Mouse (Mus musculus) spleen, adult 2 months (tissue): Measurements from ENCODE around the gene Bmp2k. TPM values are rescaled to one million over a fixed set of nuclear protein-coding genes. Genes with fewer than 3 reads are reported as not detected.
A peak's percentile ranks its signal among the peaks of the same experiment; 100 is the strongest.

Source experiments
- DNase-seq, 2 experiments: peaks; one replicate each; pipeline versions ENCODE4 v3.0.0 to v3.0.0-alpha.2; 2012 to 2021; ENCODE audit warnings: low spot score in 2 of 2, low read depth in 1 of 2
- H3K27ac ChIP-seq: fragments of 200-500 bp; 2 replicates; pipeline ENCODE4 v1.5.1; 2012; ENCODE audit warnings: low read length, inconsistent platforms; ENCODE audit not compliant: insufficient read depth
- H3K27me3 ChIP-seq: fragments of 200-500 bp; 2 replicates; pipeline ENCODE4 v1.6.1; 2012; ENCODE audit warnings: mild to moderate bottlenecking, moderate library complexity, low read length, inconsistent platforms; ENCODE audit not compliant: control insufficient read depth, insufficient read depth
- H3K36me3 ChIP-seq: fragments of 200-500 bp; 2 replicates; pipeline ENCODE4 v1.6.1; 2012; ENCODE audit warnings: mild to moderate bottlenecking, low read length, inconsistent platforms; ENCODE audit not compliant: control insufficient read depth, insufficient read depth
- H3K4me1 ChIP-seq: fragments of 200-500 bp; 2 replicates; pipeline ENCODE4 v1.6.1; 2011; ENCODE audit warnings: inconsistent platforms; ENCODE audit not compliant: control insufficient read depth, insufficient read depth, insufficient read length
- H3K4me3 ChIP-seq: fragments of 200-500 bp; 2 replicates; pipeline ENCODE4 v1.5.1; 2011; ENCODE audit warnings: mild to moderate bottlenecking, inconsistent platforms; ENCODE audit not compliant: insufficient read depth, insufficient read length; ENCODE audit errors: extremely low read depth
- CTCF ChIP-seq: fragments of 200-500 bp; IDR thresholded peaks from 2 replicates; pipeline ENCODE4 v1.5.1; 2011; ENCODE audit warnings: mild to moderate bottlenecking, inconsistent platforms; ENCODE audit not compliant: insufficient read depth, insufficient read length, insufficient replicate concordance; ENCODE audit errors: extremely low read depth
- POLR2A ChIP-seq: fragments of 200-500 bp; IDR thresholded peaks from 2 replicates; pipeline ENCODE4 v1.6.1; 2011; ENCODE audit warnings: low read depth, low read length, inconsistent platforms
- WGBS: fragments of 180-500 bp; shearing (Covaris S2); methylation state at CpG from one replicate; pipeline ENCODE4 v1.1.7; 2018; 5-methylcytosine and 5-hydroxymethylcytosine counted together
- polyA plus RNA-seq: library from polyadenylated mRNA; depleted of rRNA; stranded (reverse); fragments of >200 nt; gene quantifications from 2 replicates; pipeline ENCODE4 v1.2.3, GENCODE M21; 2012

The Bmp2k gene
- polyA plus RNA-seq, 1 experiment, result 32.6 TPM

DNA sequence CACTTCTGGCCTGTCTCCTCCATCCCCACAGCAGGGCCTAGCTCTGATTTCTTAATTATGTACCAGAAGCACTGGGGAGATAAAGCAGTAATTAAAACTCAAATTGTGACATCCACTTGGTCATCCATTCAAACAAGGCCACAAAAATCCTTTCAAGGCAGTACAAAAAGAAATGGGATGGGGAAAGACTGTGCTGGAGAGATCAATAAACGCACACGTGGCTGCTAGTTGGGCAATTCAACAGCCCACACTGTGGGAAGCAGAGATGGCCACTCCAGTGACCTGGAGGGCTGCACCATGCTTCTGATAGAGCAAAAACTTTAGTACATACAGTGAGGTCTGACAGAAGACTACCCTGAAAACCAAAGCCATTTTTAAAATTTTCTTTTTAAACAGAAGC, 112.6 kb downstream of the Bmp2k start:
- H3K36me3 ChIP-seq, result no peaks in the 10 kb centered on the region
- no peak for DNase-seq
- TF ChIP-seq CTCF (no peak), POLR2A (no peak)
- H3K27ac ChIP-seq, result no peak overlapping the region
- peaks cover 4% of the 10 kb centered on the region; the same call in 1 of the 2 replicates for H3K4me1 ChIP-seq
- H3K4me3 ChIP-seq, result no peak overlapping the region
- WGBS, result 87% methylated on average over 2 of the region's 2 CpGs
- no peaks in the 10 kb centered on the region for H3K27me3 ChIP-seq

DNA sequence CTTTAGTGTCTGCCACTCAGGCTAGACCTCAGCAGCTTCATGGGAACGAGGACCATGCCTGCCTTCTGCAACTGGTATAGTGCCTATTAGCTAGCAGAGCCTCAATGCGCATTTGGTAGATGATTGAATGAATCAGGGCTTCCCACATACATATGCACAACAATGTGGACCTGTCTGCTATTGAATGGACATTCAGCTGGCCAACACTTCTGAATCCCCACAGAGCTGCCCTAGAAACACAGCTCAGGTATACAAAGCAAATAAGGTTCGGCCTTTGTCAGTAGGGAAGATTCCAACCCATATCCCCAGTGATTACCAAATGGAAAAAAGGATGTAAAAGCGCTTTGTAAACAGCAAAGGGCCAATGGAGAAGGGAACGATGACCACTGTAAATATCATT, 113.2 kb downstream of the Bmp2k start:
- no peaks in the 10 kb centered on the region for H3K27me3 ChIP-seq
- H3K4me3 ChIP-seq, result peak overlapping the region; percentile 67; the same call in 1 of the 2 replicates
- 29% methylated on average over 5 of the region's 5 CpGs for WGBS
- no peak overlapping the region for H3K27ac ChIP-seq
- TF ChIP-seq CTCF (no peak), POLR2A (no peak)
- DNase-seq, result no peak
- no peaks in the 10 kb centered on the region for H3K36me3 ChIP-seq
- H3K4me1 ChIP-seq, result peaks cover 4% of the 10 kb centered on the region; the same call in 1 of the 2 replicates

DNA sequence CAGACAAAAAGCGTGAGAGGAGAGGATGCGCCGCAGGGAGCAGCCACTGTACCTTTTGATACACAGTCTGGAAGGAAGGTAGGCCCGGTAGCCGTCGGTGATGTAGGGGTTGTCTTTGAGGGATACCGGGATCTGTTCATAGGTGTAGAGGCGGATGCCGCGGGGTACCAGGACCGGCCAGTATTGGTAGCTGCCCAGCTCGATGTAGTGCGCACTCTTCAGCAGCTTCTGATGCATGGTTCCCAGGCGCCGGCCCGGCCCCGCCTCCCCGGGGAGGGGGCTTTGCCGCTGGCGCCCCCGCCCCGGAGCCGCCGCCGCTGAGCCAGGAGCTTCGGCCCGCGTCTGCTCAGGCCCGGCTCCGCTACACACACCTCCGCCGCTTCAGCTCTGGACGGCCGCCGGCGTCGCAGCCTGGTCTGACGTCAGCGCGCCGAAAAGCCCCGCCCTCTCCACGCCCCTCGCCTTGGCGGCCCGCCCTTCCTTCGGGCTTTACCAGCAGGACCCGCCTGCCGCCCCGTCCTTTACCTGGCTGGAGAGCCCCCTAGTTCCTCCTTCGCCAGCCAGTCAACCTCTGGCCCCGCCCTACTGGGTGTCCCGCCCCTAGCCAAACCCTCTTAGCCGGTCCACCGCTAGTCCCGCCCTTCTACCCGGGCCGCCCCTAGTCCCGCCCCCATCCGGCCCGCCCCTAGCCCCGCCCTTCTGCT, 113.9 kb downstream of the Bmp2k start, which contains the start of gene Paqr3:
Gene Paqr3, minus strand, starts transcription at position 390 of the 704 bp plus-strand sequence.
- Histone ChIP-seq H3K36me3 (no peaks in the 10 kb centered on the region), H3K27ac (no peak within 1 kb of the TSS), H3K4me3 (peak within 1 kb of the TSS; percentile 67), H3K4me1 (peaks cover 4% of the 10 kb centered on the region; the same call in 1 of the 2 replicates), H3K27me3 (no peaks in the 10 kb centered on the region)
- DNase-seq, result peak; percentile 77 to 94
- under 1% methylated on average over 61 of the region's 62 CpGs for WGBS
- TF ChIP-seq POLR2A (no peak), CTCF (no peak)

DNA sequence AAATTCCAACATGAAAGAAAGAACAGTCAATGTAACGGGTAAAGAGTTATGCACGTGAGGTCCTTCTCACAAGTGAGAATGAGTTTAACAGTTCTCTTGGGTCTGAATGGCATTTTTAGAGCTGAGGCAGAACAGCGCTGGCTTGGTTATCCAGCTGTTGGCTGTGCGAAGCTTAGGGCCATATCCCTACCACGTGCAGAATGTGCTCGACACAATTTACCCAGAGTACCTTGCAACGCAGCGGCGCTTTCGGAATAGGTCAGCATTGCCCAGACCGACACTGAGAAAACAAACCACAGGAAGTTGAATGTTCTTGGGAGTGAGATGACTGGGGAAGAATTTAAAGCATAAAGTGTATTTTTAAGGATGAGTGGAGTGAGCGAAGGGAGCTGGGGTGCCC, 127.5 kb downstream of the Bmp2k start:
- Histone ChIP-seq H3K27me3 (no peaks in the 10 kb centered on the region), H3K27ac (no peak overlapping the region), H3K36me3 (no peaks in the 10 kb centered on the region), H3K4me1 (no peaks in the 10 kb centered on the region), H3K4me3 (no peak overlapping the region)
- 72% methylated on average over 12 of the region's 12 CpGs for WGBS
- no peak for TF ChIP-seq CTCF
- no peak for TF ChIP-seq POLR2A
- DNase-seq, result no peak

DNA sequence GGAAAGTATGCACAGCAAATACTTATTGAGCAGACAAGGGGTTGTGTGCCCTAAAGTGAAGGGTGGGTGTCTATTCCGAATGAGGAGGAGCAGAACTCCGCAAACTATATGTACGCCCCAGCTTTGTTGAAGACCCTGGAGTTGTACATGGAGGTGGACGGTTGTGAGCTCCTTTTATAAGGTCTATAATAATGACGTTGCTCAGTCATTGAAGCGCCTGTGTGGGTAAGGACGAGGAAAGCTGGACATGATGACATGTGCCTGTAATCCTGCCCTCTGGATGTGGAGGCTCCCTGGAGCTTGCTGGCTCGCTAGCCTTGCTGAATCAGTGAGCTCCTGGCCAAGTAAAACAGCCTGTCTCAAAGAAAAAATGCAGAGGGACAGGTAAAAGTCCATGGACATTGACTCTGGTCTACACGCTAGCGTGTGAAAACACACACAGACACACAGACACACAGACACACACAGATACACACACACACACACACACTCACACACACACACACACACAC, 128.0 kb downstream of the Bmp2k start:
- Histone ChIP-seq H3K4me1 (no peaks in the 10 kb centered on the region), H3K27ac (no peak overlapping the region), H3K27me3 (no peaks in the 10 kb centered on the region), H3K4me3 (no peak overlapping the region), H3K36me3 (no peaks in the 10 kb centered on the region)
- WGBS, result 73% methylated on average over 10 of the region's 10 CpGs
- TF ChIP-seq POLR2A (no peak), CTCF (no peak)
- DNase-seq, result no peak

DNA sequence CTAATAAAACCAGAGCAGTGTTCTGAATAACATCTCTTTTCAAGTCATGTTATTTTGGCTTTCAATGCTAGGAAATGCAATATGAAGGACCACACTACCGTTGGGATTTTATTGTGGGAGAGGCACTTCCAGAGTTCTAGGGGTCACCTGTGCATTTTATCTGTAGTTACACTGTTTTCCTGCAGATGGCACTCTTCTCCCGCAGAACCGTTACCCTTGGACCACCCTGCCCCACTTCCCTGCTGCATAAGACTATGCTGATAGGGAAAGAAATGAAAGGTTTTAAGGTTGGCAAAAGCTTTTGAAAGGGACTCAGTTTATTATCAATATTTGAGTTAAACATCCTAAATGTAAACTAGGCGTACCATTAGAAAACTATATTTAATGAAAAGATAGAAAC, 128.5 kb downstream of the Bmp2k start:
- peak in 1 of 2 experiments; percentile 11 for DNase-seq
- 29% methylated on average over 4 of the region's 4 CpGs for WGBS

DNA sequence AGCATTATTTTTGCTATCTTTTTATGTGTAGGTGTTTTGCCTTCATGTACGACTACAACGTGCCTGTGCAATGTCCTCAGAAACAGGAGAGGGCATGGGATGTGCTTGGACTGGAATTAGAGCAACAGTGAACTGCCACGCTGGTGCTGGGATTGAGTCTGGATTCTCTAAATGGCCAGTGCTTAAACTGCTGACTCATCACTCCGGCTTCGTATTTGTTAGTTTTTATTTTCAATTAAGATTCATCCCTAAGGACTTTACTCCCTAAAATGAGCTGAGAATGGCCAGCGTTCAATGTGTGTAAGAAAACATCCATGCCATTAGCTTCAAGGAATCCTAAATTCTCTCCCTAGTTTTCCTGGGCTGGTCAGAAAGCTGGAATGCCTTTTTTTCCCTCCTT, 129.8 kb downstream of the Bmp2k start:
- WGBS, result 84% methylated on average over 6 of the region's 6 CpGs
- Histone ChIP-seq H3K27ac (no peak overlapping the region), H3K36me3 (no peaks in the 10 kb centered on the region), H3K27me3 (no peaks in the 10 kb centered on the region), H3K4me1 (no peaks in the 10 kb centered on the region), H3K4me3 (no peak overlapping the region)
- no peak for TF ChIP-seq POLR2A
- no peak for TF ChIP-seq CTCF
- no peak for DNase-seq

More for the DNA sequence above, 128.5 kb downstream of the Bmp2k start:
- Histone ChIP-seq H3K4me3 (no peak overlapping the region), H3K4me1 (no peaks in the 10 kb centered on the region), H3K36me3 (no peaks in the 10 kb centered on the region), H3K27me3 (no peaks in the 10 kb centered on the region), H3K27ac (no peak overlapping the region)
- TF ChIP-seq POLR2A (no peak), CTCF (peak; percentile 58; the same call in 1 of the 2 replicates)
